Mouse (Mus musculus) ES-E14 (cell line): ENCODE measurements at regions not wholly inside any gene's neighbourhood (a gene's known extent, or its start where the extent isn't known, plus 50 kb on each side); places are given as distances from the start of the nearest gene placed in this dataset.
"Not testable (repeated sequence)": the region's sequence is repeated elsewhere in the genome, so short reads cannot be mapped to it uniquely, and the experiment has no call there.

Experiments
- DNase-seq: peaks from one replicate; pipeline ENCODE4 v3.0.0-alpha.2; 2013; ENCODE audit warnings: low read depth, low spot score
- H3K27ac ChIP-seq: 2 replicates; pipeline ENCODE4 v1.5.1; 2012; ENCODE audit warnings: low read depth, mild to moderate bottlenecking, low read length, moderate library complexity, mixed read lengths; ENCODE audit not compliant: poor library complexity, insufficient read depth, severe bottlenecking
- H3K36me3 ChIP-seq: 2 replicates; pipeline ENCODE4 v1.6.1; 2012; ENCODE audit warnings: mild to moderate bottlenecking, low read length, moderate library complexity, mixed read lengths; ENCODE audit not compliant: control insufficient read depth, poor library complexity, insufficient read depth, severe bottlenecking
- H3K4me1 ChIP-seq, 2 experiments: fragments of 150-350 bp in 1 of 2; sonication (generic) in 1 of 2; 2 replicates each; pipeline ENCODE4 v1.6.1; 2012; ENCODE audit warnings: low read length in 2 of 2, mild to moderate bottlenecking in 1 of 2, mixed read lengths in 1 of 2; ENCODE audit not compliant: control insufficient read depth in 2 of 2, insufficient read depth in 2 of 2, poor library complexity in 1 of 2
- H3K4me3 ChIP-seq, 2 experiments: fragments of 150-350 bp in 1 of 2; sonication (generic) in 1 of 2; 2 replicates each; pipeline ENCODE4 v1.5.1; 2012; ENCODE audit warnings: low read length in 2 of 2, low read depth in 1 of 2, mild to moderate bottlenecking in 1 of 2, mixed read lengths in 1 of 2; ENCODE audit not compliant: insufficient read depth in 1 of 2, poor library complexity in 1 of 2, severe bottlenecking in 1 of 2
- H3K9ac ChIP-seq: 2 replicates; pipeline ENCODE4 v1.6.1; 2012; ENCODE audit warnings: low read depth, mild to moderate bottlenecking, low read length, mixed read lengths; ENCODE audit not compliant: poor library complexity, insufficient read depth, severe bottlenecking
- H3K9me3 ChIP-seq: fragments of 150-350 bp; sonication (generic); 2 replicates; pipeline ENCODE4 v1.6.1; 2012; ENCODE audit warnings: low read depth, mild to moderate bottlenecking, low read length; ENCODE audit not compliant: control insufficient read depth, insufficient read depth
- CHD2 ChIP-seq: IDR thresholded peaks from 2 replicates; pipeline ENCODE4 v1.6.1; 2014; ENCODE audit warnings: mild to moderate bottlenecking, low read depth, low read length, inconsistent platforms
- HCFC1 ChIP-seq: IDR thresholded peaks from 2 replicates; pipeline ENCODE4 v1.6.1; 2012; ENCODE audit warnings: low read length, inconsistent platforms, borderline replicate concordance; ENCODE audit not compliant: insufficient read depth
- MAFK ChIP-seq: IDR thresholded peaks from 2 replicates; pipeline ENCODE4 v1.6.1; 2014; ENCODE audit warnings: mild to moderate bottlenecking, low read depth, low read length, inconsistent platforms; ENCODE audit not compliant: insufficient read depth
- ZC3H11A ChIP-seq: IDR thresholded peaks from 2 replicates; pipeline ENCODE4 v1.6.1; 2012; ENCODE audit warnings: low read depth, mild to moderate bottlenecking, inconsistent platforms, low read length, borderline replicate concordance
- ZNF384 ChIP-seq: IDR thresholded peaks from 2 replicates; pipeline ENCODE4 v1.6.1; 2012; ENCODE audit warnings: low read depth, low read length, inconsistent platforms
- in situ Hi-C, 2 experiments: fragments of 600-800 bp; cut with MboI; formaldehyde crosslinking; loops; one replicate each; pipeline ENCODE4 v1.15.1; 2025; ENCODE audit warnings: low sequenced_read_pairs in 2 of 2, inconsistent platforms in 1 of 2; ENCODE audit not compliant: unreplicated experiment in 2 of 2

DNA sequence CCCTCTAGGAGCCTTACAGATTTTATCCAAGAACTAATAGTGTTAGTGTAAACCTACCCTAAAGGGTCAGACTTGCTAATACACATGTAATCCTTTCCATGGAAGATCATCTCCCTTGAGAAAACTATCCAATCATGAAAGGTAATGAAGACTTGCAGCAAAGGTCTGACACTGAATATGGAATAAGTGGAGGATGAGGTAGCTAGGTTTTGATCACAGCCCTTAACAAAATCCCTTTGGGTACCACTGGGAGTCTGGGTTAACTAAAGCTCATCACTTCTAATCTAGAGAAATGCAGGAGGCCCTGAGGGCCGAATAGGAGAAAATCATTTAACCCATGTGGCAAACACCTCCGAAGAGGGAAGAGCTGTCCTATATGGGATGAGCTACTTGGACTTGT, 221.6 kb downstream of the Prr30 start:
- TF ChIP-seq HCFC1: no peak
- TF ChIP-seq MAFK: no peak
- no peak for TF ChIP-seq CHD2
- TF ChIP-seq ZNF384: no peak
- no peak for TF ChIP-seq ZC3H11A

GRCm38 (mm10) chr14:100970970-100971369, 229.2 kb downstream of the Prr30 start:
- TF ChIP-seq ZC3H11A (no peak), CHD2 (no peak), HCFC1 (no peak), ZNF384 (no peak), MAFK (no peak)
- Histone ChIP-seq H3K9me3 (no peaks in the 10 kb centered on the region), H3K27ac (no peak overlapping the region), H3K4me3 (no peak overlapping the region), H3K36me3 (no peaks in the 10 kb centered on the region), H3K9ac (no peak overlapping the region), H3K4me1 (no peaks in the 10 kb centered on the region)
- in situ Hi-C loops: no loop called here
- DNase-seq: no peak

More for the DNA sequence above, 221.6 kb downstream of the Prr30 start:
- DNase-seq: no peak
- no peak overlapping the region for H3K4me3 ChIP-seq
- H3K27ac ChIP-seq: no peak overlapping the region
- no peaks in the 10 kb centered on the region for H3K4me1 ChIP-seq
- H3K9me3 ChIP-seq: no peaks in the 10 kb centered on the region
- no peak overlapping the region for H3K9ac ChIP-seq
- no peaks in the 10 kb centered on the region for H3K36me3 ChIP-seq
- in situ Hi-C loops: no loop called here

GRCm38 (mm10) chr14:100960198-100960597, 239.9 kb downstream of the Prr30 start:
- no peak for TF ChIP-seq ZC3H11A
- no peak for TF ChIP-seq ZNF384
- no peak for TF ChIP-seq HCFC1
- TF ChIP-seq CHD2: no peak
- no peak for TF ChIP-seq MAFK
- DNase-seq: no peak
- no peak overlapping the region for H3K27ac ChIP-seq
- H3K9ac ChIP-seq: no peak overlapping the region
- no peak overlapping the region for H3K4me3 ChIP-seq
- H3K9me3 ChIP-seq: no peaks in the 10 kb centered on the region
- H3K36me3 ChIP-seq: no peaks in the 10 kb centered on the region
- in situ Hi-C loops: no loop called here
- H3K4me1 ChIP-seq: no peaks in the 10 kb centered on the region

- Histone ChIP-seq H3K9me3 (no peaks in the 10 kb centered on the region), H3K36me3 (no peaks in the 10 kb centered on the region), H3K4me3 (no peak overlapping the region), H3K4me1 (no peaks in the 10 kb centered on the region), H3K9ac (no peak overlapping the region), H3K27ac (no peak overlapping the region)
- in situ Hi-C loops: no loop called here
- DNase-seq: no peak
- no peak for TF ChIP-seq MAFK
- TF ChIP-seq ZNF384: no peak
- no peak for TF ChIP-seq ZC3H11A
- no peak for TF ChIP-seq CHD2
- TF ChIP-seq HCFC1: no peak
Measured at GRCm38 (mm10) chr14:100955806-100956436, 244.2 kb downstream of the Prr30 start.

DNA sequence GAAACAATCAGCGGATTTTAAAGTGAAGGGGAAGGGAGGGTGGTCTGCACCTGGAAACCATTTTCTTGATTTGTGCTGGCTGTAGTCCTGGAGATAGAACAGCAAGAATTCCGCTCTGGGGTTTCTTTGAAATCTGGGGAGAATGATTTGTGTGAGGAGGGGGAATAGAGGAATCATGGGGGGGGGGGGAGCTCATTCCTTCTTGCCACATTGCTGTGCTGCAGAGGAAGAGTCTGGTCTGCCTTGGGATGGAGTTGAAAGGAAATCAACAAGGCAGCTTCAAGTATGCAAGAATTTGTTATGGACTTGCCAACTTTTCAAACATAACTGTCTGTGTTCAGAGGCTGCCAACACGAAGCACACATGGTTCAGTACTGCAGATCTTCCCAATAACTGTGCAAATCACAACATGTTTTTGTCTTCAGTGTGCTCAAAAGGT, 249.4 kb downstream of the Prr30 start:
- DNase-seq: no peak
- no peaks in the 10 kb centered on the region for H3K4me1 ChIP-seq
- in situ Hi-C loops: no loop called here
- H3K4me3 ChIP-seq: no peak overlapping the region
- no peaks in the 10 kb centered on the region for H3K36me3 ChIP-seq
- no peaks in the 10 kb centered on the region for H3K9me3 ChIP-seq
- no peak for TF ChIP-seq ZNF384
- no peak for TF ChIP-seq ZC3H11A
- no peak for TF ChIP-seq HCFC1
- no peak for TF ChIP-seq MAFK
- H3K27ac ChIP-seq: no peak overlapping the region
- H3K9ac ChIP-seq: no peak overlapping the region

DNA sequence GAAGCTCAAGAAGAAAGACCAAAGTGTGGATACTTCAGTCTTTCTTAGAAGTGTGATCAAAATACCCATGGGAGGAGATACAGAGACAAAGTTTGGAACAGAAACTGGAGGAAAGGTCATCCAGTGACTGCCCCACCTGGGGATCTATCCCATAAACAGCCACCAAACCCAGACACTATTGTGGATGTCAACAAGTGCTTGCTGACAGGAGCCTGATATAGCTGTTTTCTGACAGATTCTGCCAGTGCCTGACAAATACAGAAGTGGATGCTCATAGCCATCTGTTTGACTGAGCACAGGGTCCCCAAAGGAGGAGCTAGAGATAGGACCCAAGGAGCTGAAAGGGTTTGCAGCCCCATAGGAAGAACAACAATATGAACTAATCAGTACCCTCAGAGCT, 252.5 kb downstream of the Prr30 start:
- H3K27ac ChIP-seq, H3K36me3 ChIP-seq, H3K9ac ChIP-seq, H3K4me3 ChIP-seq, in situ Hi-C loops, H3K4me1 ChIP-seq, H3K9me3 ChIP-seq, DNase-seq: not testable (repeated sequence)
